Mouse (Mus musculus) kidney, adult 2 months (tissue): Measurements from ENCODE around the gene Crybb1.

Experiments
- CTCF ChIP-seq: fragments of 200-500 bp; conservative IDR thresholded peaks from 2 replicates; pipeline ENCODE4 v1.5.1; 2011; ENCODE audit warnings: low read depth, mild to moderate bottlenecking, control low read depth, low read length, moderate library complexity, mixed read lengths; ENCODE audit not compliant: insufficient read depth, insufficient read length
- POLR2A ChIP-seq: fragments of 200-500 bp; IDR thresholded peaks from one replicate; pipeline ENCODE4 v1.6.1; 2011; ENCODE audit warnings: low read depth, low read length, control low read depth

DNA sequence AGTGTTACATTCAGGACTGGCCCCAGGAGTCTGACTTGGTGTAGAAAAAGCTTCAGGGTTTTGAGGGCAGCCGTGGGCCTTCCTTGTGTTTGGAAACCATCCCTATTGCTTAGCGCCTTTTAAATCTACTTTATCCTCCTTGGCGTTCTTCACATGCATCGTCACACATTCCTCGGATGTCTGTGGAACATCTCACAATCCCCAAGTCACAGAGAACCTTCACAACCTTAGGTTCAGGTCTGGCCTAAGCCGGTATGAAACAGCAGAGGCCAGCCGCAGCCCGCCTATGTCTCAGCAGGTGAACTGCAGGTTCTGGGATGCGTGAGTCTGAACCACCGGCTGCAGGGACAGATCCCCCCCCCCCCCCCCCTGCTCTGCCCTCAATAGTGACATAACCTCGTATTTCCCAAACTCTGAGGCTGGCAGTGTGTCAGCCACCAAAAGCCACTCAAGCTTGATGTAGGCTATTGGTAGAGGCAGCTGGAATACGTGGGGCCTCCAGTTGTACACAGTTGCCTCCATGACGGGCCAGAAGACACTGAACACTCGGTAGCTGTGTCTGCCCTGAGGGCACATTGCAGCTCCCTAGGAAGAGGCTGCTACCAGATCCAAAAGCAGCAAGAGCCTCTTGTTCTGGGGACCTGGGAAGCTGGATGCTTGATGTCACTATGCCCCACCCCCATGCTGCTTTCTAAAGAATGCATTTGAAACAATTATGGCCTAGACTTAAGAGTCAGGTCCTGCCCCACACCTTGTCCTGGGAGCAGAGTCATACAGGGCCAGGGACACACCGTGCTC, 25.4 kb downstream of the Crybb1 start:
- TF ChIP-seq POLR2A (no peak), CTCF (no peak)
